Mouse (Mus musculus) Muller cell, postnatal 12 days (primary cell): Measurements from ENCODE around the gene Iqsec2.
"Not testable (repeated sequence)": the region's sequence is repeated elsewhere in the genome, so short reads cannot be mapped to it uniquely, and the experiment has no call there.

Experiments
- DNase-seq: peaks from one replicate; pipeline ENCODE4 v3.0.0-alpha.2; 2015; ENCODE audit errors: inconsistent ontology term

The Iqsec2 gene

GRCm38 (mm10) chrX:152178843-152179545 lies 34.9 kb downstream of the Iqsec2 start:
- DNase-seq: peak; percentile 75

- DNase-seq: no peak
Observed at GRCm38 (mm10) chrX:152179670-152180656, 35.9 kb downstream of the Iqsec2 start.

GRCm38 (mm10) chrX:152187151-152187550 lies 43.1 kb downstream of the Iqsec2 start:
- no peak for DNase-seq

- DNase-seq: no peak
Observed at GRCm38 (mm10) chrX:152191266-152191665, 47.2 kb downstream of the Iqsec2 start.

GRCm38 (mm10) chrX:152197814-152198648 lies 54.0 kb downstream of the Iqsec2 start:
- no peak for DNase-seq

- no peak for DNase-seq
Observed at GRCm38 (mm10) chrX:152201737-152202421, 57.8 kb downstream of the Iqsec2 start.

- no peak for DNase-seq
Observed at GRCm38 (mm10) chrX:152202422-152203103, 58.5 kb downstream of the Iqsec2 start.

- no peak for DNase-seq
Observed at GRCm38 (mm10) chrX:152203247-152203646, 59.2 kb downstream of the Iqsec2 start.

GRCm38 (mm10) chrX:152205486-152205885 lies 61.4 kb downstream of the Iqsec2 start:
- no peak for DNase-seq

- DNase-seq: no peak
Observed at GRCm38 (mm10) chrX:152214703-152215102, 70.6 kb downstream of the Iqsec2 start.

GRCm38 (mm10) chrX:152218529-152218928 lies 74.5 kb downstream of the Iqsec2 start:
- no peak for DNase-seq

GRCm38 (mm10) chrX:152221721-152222120 lies 77.7 kb downstream of the Iqsec2 start:
- no peak for DNase-seq

GRCm38 (mm10) chrX:152222226-152222625 lies 78.2 kb downstream of the Iqsec2 start:
- no peak for DNase-seq

GRCm38 (mm10) chrX:152223313-152223712 lies 79.2 kb downstream of the Iqsec2 start:
- DNase-seq: no peak

- no peak for DNase-seq
Observed at GRCm38 (mm10) chrX:152224280-152224679, 80.2 kb downstream of the Iqsec2 start.

GRCm38 (mm10) chrX:152232781-152233763 lies 89.0 kb downstream of the Iqsec2 start, which contains the start of gene Kdm5c:
Kdm5c (plus strand) TSS chrX:152233020.
- DNase-seq: peak; percentile 97

GRCm38 (mm10) chrX:152234125-152234524 lies 90.1 kb downstream of the Iqsec2 start:
- DNase-seq: peak; percentile 28

- no peak for DNase-seq
Observed at GRCm38 (mm10) chrX:152235758-152236157, 91.7 kb downstream of the Iqsec2 start.

GRCm38 (mm10) chrX:152243140-152243539 lies 99.1 kb downstream of the Iqsec2 start:
- DNase-seq: not testable (repeated sequence)
